Mouse (Mus musculus) neural tube, embryonic 14.5 days (tissue): ENCODE measurements around the gene Tom1l2. TPM values are rescaled to one million over a fixed set of nuclear protein-coding genes. Genes with fewer than 3 reads are reported as not detected.
A peak's percentile ranks its signal among the peaks of the same experiment; 100 is the strongest.

Source experiments
- ATAC-seq: fragments of 200-750 bp; cut with Nextera tagmentation; 2 replicates; pipeline ENCODE4 v1.8.0; 2017; ENCODE audit warnings: low read depth, mild to moderate bottlenecking, moderate TSS enrichment, moderate library complexity
- H3K27ac ChIP-seq: fragments of 300-500 bp; sonication (generic); 2 replicates; pipeline ENCODE4 v1.5.1; 2014; ENCODE audit warnings: low read depth, mild to moderate bottlenecking, control low read depth, low read length, moderate library complexity, mixed read lengths
- H3K27me3 ChIP-seq: fragments of 300-500 bp; sonication (generic); 2 replicates; pipeline ENCODE4 v1.6.1; 2014; ENCODE audit warnings: low read length; ENCODE audit not compliant: control insufficient read depth, insufficient read depth
- H3K36me3 ChIP-seq: fragments of 300-500 bp; sonication (generic); 2 replicates; pipeline ENCODE4 v1.6.1; 2014; ENCODE audit warnings: low read length, mixed read lengths; ENCODE audit not compliant: control insufficient read depth, insufficient read depth
- H3K4me1 ChIP-seq: fragments of 300-500 bp; sonication (generic); 2 replicates; pipeline ENCODE4 v1.6.1; 2014; ENCODE audit warnings: low read length; ENCODE audit not compliant: control insufficient read depth, insufficient read depth
- H3K4me2 ChIP-seq: fragments of 300-500 bp; sonication (generic); 2 replicates; pipeline ENCODE4 v1.6.1; 2014; ENCODE audit warnings: mild to moderate bottlenecking, low read depth, low read length, control low read depth
- H3K4me3 ChIP-seq: fragments of 300-500 bp; sonication (generic); 2 replicates; pipeline ENCODE4 v1.5.1; 2014; ENCODE audit warnings: low read depth, low read length, control low read depth, mixed read lengths
- H3K9ac ChIP-seq: fragments of 300-500 bp; sonication (generic); replicated peaks from 2 replicates; pipeline ENCODE4 v1.6.1; 2014; ENCODE audit warnings: low read depth, mild to moderate bottlenecking, control low read depth, low read length, mixed read lengths
- H3K9me3 ChIP-seq: fragments of 300-500 bp; sonication (generic); 2 replicates; pipeline ENCODE4 v1.6.1; 2016; ENCODE audit warnings: low read length; ENCODE audit not compliant: control insufficient read depth
- WGBS: fragments of 180-500 bp; shearing (Covaris S2); extraction: QIAGEN DNeasy Blood & Tissue Kit; methylation state at CpG from one replicate; pipeline ENCODE4 v1.1.7; 2014; 5-methylcytosine and 5-hydroxymethylcytosine counted together
- polyA plus RNA-seq: library from polyadenylated mRNA; unstranded; fragments of >200 nt; fragmentation: Nextera tagmentation; extraction: Ambion mirVana; gene quantifications from 2 replicates; pipeline ENCODE4 v1.2.1, GENCODE M21; 2014

The Tom1l2 gene
- polyA plus RNA-seq, 1 experiment from 2014 or later = 47.8 TPM

GRCm38 (mm10) chr11:60247753-60248550 lies 104.8 kb downstream of the Tom1l2 start:
- Histone ChIP-seq H3K27ac (peak overlapping the region; percentile 40; the same call in 1 of the 2 replicates), H3K27me3 (no peaks in the 10 kb centered on the region), H3K9ac (no peak overlapping the region), H3K36me3 (peaks cover 4% of the 10 kb centered on the region; the same call in 1 of the 2 replicates), H3K9me3 (no peaks in the 10 kb centered on the region), H3K4me2 (no peak overlapping the region), H3K4me3 (no peak overlapping the region), H3K4me1 (0 out of 2 replicates have a peak, but pooled peaks cover 6% of the 10 kb centered on the region)
- 45% methylated on average over 5 of the region's 5 CpGs for WGBS
- ATAC-seq = no peak

GRCm38 (mm10) chr11:60246077-60246476 lies 106.6 kb downstream of the Tom1l2 start:
- H3K9ac ChIP-seq = no peak overlapping the region
- H3K27ac ChIP-seq = no peak overlapping the region
- peaks cover 16% of the 10 kb centered on the region for H3K36me3 ChIP-seq
- no peaks in the 10 kb centered on the region for H3K27me3 ChIP-seq
- H3K4me3 ChIP-seq = no peak overlapping the region
- H3K4me1 ChIP-seq = 0 out of 2 replicates have a peak, but pooled peaks cover 6% of the 10 kb centered on the region
- H3K9me3 ChIP-seq = no peaks in the 10 kb centered on the region
- no peak for ATAC-seq
- H3K4me2 ChIP-seq = no peak overlapping the region

DNA sequence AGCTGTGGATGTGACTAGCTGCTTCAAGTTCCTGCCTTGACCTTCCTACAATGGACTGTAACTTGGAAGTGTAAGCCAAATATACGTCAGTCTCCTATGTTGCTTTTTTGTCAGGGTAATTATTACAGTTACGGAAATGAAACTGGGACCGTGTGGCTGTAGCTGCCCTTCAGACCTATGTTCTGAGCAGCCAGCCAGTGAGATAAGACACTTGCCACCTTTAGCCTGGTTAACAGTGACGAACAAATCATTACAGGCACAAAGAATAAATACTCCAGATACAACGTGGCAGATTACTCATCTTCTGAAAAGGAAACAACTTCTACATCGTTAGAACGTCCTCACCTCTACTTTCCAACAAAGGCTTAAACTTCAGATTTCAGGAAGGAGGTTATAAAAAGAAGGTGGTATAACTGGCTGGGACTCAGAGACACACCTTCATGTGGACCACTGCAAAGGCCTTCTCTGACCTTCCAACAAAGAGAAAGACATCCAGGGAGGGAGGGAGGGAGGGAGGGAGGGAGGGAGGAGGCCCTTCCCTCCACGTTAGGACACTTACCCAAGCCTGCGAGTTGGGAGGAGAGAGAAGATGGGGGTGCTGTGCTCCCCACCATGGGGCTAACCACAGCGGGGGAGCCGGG lies 108.1 kb downstream of the Tom1l2 start:
- no peak for ATAC-seq
- Histone ChIP-seq H3K27me3 (no peaks in the 10 kb centered on the region), H3K4me3 (no peak overlapping the region), H3K36me3 (peaks cover 16% of the 10 kb centered on the region), H3K9ac (no peak overlapping the region), H3K4me2 (no peak overlapping the region), H3K9me3 (no peaks in the 10 kb centered on the region), H3K4me1 (0 out of 2 replicates have a peak, but pooled peaks cover 6% of the 10 kb centered on the region), H3K27ac (no peak overlapping the region)
- WGBS = 76% methylated on average over 11 of the region's 11 CpGs

DNA sequence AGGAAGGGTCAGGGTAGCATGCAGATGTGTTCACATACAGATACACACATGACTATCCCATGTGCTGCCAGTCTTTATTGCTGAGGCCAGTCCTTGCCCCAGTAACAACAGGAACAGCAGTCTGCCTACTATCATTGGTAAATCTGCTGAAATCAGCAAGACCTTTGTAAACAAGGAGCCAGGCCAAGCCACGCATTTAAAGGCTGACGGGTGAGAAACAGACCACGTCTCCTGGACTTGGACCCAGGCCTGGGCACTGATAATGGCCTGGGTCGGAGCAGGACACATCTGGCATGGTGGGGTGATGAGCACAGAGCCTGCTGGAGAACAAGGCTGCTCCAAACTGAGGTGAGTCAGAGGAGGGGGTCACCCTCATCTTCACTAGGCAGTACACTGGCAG lies 112.2 kb downstream of the Tom1l2 start:
- no peaks in the 10 kb centered on the region for H3K4me1 ChIP-seq
- H3K9me3 ChIP-seq = no peaks in the 10 kb centered on the region
- H3K4me2 ChIP-seq = no peak overlapping the region
- H3K4me3 ChIP-seq = no peak overlapping the region
- no peak overlapping the region for H3K27ac ChIP-seq
- no peak overlapping the region for H3K9ac ChIP-seq
- H3K27me3 ChIP-seq = no peaks in the 10 kb centered on the region
- WGBS = 90% methylated on average over 4 of the region's 4 CpGs
- no peak for ATAC-seq
- peaks cover 16% of the 10 kb centered on the region for H3K36me3 ChIP-seq

DNA sequence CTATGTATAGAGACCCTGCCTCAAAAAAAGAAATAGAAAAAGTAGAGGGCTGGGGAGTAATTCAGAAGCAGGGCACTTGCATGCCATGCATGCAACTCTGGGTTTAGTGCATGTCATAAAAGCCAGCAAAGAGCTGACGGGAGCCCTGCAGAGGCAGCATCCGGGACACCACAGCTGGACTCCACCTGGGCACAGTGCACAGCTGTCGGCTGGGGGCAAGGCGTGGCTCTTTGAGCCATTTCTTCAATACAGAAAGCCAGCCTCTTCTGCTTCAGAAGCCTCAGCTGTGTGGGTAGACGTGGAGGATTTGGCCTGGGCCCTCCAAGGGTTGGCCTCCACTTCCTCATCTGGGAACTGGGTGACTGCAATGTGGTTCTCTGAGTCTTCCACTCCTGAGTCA lies 117.4 kb downstream of the Tom1l2 start:
- no peaks in the 10 kb centered on the region for H3K4me1 ChIP-seq
- H3K27me3 ChIP-seq = no peaks in the 10 kb centered on the region
- H3K36me3 ChIP-seq = no peaks in the 10 kb centered on the region; the same call in 1 of the 2 replicates
- H3K9ac ChIP-seq = no peak overlapping the region
- H3K27ac ChIP-seq = no peak overlapping the region
- WGBS = 44% methylated on average over 5 of the region's 5 CpGs
- H3K4me3 ChIP-seq = no peak overlapping the region
- H3K4me2 ChIP-seq = no peak overlapping the region
- ATAC-seq = no peak
- H3K9me3 ChIP-seq = no peaks in the 10 kb centered on the region

DNA sequence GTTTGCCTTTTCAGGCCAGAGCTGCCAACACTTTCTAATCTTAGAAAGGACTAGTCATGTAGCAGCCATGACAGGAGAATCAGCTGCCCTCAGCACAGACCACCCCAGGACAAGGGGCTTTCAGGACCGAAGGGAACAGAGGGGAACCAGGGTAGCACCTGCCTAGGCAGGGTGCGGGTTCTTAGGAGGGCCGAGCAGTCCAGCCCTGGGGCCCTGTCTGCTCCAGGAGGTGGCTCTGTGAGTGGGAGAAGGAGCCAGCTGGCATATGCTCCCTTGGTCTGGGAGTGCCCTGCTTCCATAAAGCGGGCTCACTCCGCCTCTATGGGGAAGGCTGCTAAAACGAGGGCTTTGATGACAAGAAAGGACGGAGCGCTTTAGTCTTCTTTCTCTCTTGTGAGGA lies 119.5 kb downstream of the Tom1l2 start:
- peaks cover 10% of the 10 kb centered on the region; the same call in 1 of the 2 replicates for H3K36me3 ChIP-seq
- no peaks in the 10 kb centered on the region for H3K4me1 ChIP-seq
- no peak overlapping the region for H3K9ac ChIP-seq

DNA sequence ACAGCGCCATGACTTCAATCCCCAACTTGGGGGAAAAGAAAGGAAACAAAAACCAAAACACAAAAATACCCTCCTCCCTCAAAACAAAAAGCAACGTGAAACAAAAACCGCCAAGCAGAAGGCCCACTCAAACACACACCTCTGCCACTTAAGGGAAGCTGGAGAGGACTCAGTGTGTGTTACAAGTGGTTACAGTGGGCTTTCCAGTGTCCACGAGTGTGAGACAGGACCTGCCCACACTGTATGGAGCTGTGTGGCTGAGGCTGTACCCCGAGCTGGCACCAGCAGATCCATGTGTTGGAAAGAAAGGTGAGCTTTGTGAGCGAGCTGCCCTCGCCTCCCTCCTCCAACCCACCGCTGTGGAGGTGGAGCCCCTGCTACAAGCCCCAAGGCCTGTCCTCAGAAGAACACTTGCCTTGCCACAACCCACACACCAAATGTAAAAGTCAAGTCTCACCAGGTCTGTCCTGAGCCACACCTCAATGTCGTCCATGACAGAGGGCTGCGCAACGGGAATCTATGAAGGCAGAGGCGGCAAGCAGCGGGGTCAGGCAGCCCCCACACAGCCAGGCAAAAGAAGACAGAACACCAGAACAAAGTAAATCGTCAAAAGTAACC lies 120.2 kb downstream of the Tom1l2 start:
- Histone ChIP-seq H3K27ac (no peak overlapping the region), H3K27me3 (no peaks in the 10 kb centered on the region), H3K36me3 (peaks cover 10% of the 10 kb centered on the region; the same call in 1 of the 2 replicates), H3K9ac (no peak overlapping the region), H3K9me3 (no peaks in the 10 kb centered on the region), H3K4me2 (no peak overlapping the region), H3K4me1 (no peaks in the 10 kb centered on the region), H3K4me3 (no peak overlapping the region)
- no peak for ATAC-seq
- WGBS = 83% methylated on average over 14 of the region's 14 CpGs

More for the DNA sequence above, 119.5 kb downstream of the Tom1l2 start:
- 50% methylated on average over 8 of the region's 8 CpGs for WGBS
- Histone ChIP-seq H3K27me3 (no peaks in the 10 kb centered on the region), H3K27ac (0 out of 2 replicates have a peak overlapping the region, but pooled peaks have one; percentile 23), H3K9me3 (no peaks in the 10 kb centered on the region), H3K4me3 (no peak overlapping the region), H3K4me2 (no peak overlapping the region)
- ATAC-seq = no peak

GRCm38 (mm10) chr11:60231951-60232350 lies 120.8 kb downstream of the Tom1l2 start:
- Histone ChIP-seq H3K36me3 (peaks cover 10% of the 10 kb centered on the region; the same call in 1 of the 2 replicates), H3K9ac (no peak overlapping the region), H3K9me3 (no peaks in the 10 kb centered on the region), H3K4me2 (no peak overlapping the region), H3K27me3 (no peaks in the 10 kb centered on the region), H3K27ac (no peak overlapping the region; the same call in 1 of the 2 replicates), H3K4me1 (no peaks in the 10 kb centered on the region), H3K4me3 (no peak overlapping the region)
- WGBS = 45% methylated on average over 4 of the region's 4 CpGs
- ATAC-seq = no peak

GRCm38 (mm10) chr11:60231326-60231725 lies 121.4 kb downstream of the Tom1l2 start:
- H3K4me1 ChIP-seq = no peaks in the 10 kb centered on the region
- WGBS = 52% methylated on average over 3 of the region's 3 CpGs
- ATAC-seq = no peak

More at GRCm38 (mm10) chr11:60231326-60231725, 121.4 kb downstream of the Tom1l2 start:
- Histone ChIP-seq H3K36me3 (peaks cover 10% of the 10 kb centered on the region; the same call in 1 of the 2 replicates), H3K4me2 (no peak overlapping the region), H3K27me3 (no peaks in the 10 kb centered on the region), H3K9me3 (no peaks in the 10 kb centered on the region), H3K9ac (no peak overlapping the region), H3K4me3 (no peak overlapping the region), H3K27ac (no peak overlapping the region)
